In the genomic region with DNA sequence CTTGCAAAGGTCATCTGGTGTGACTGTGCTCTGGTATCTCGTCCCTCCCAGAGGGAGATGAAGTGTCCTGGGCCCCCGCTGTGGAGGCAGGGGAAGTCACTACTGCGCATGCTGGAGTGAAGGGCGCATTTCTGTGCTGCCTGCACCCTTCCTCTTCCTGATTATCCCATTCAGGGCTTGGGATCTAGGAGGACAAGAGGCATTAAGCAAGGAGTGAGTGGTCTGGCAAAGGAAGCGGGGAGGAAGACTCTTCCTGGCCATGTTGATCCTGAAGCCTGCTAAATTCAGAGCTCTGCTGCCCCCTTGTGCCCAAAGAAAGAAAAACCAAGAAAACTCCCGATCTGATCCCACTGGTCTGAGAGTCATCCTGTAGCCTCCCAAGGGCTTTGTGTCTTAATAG, we compare ENCODE assay signal across 7 mouse cellular contexts. TPM values are rescaled to one million over a fixed set of nuclear protein-coding genes. Genes with fewer than 3 reads are reported as not detected.
DNase-seq lines count a peak whose midpoint lies in the region.

No protein-coding gene starts in this region.

- intact Hi-C loops in left cerebral cortex, postnatal 14 days (cut with DNase I), result no loop called here

- DNase-seq in adrenal gland, postnatal 10 days, result peak; percentile 83
- peak; percentile 97 for DNase-seq in embryo, embryonic 10.5 days (ENCODE audit: low spot score)
- DNase-seq in gastrocnemius, postnatal 25 days, result peak; percentile 67
- peak; percentile 74 for DNase-seq in induced T-regulatory cell, adult 2 months (ENCODE audit: low read depth)
- peak; percentile 63 to 78 for DNase-seq in left cerebral cortex, postnatal 14 days (ENCODE audit: low spot score in 2 of 2)
- DNase-seq in mesoderm, embryonic 11.5 days (ENCODE audit: low read depth, low spot score), result peak; percentile 91
- peak; percentile 87 for DNase-seq in skeletal muscle tissue, adult 2 months (ENCODE audit: low read depth, low spot score)

RNA-seq across cellular contexts. Expression of a gene that starts 13.6 kb away (rescaled TPM):
- 10 to 100 TPM; 13.9 to 20.8 TPM for total RNA-seq in adrenal gland, postnatal 10 days (2021)
- total RNA-seq in gastrocnemius, postnatal 25 days (2021), result 1 to 10 TPM; 2.7 to 9.5 TPM
- total RNA-seq in left cerebral cortex, postnatal 14 days (2021), result 1 to 10 TPM; 2.0 to 2.4 TPM

Comparison
In these comparisons a context has a peak if more than half of its experiments do, and no peak if none do; other contexts are left out.
1. Peak in every context shown above with its lines: DNase-seq.